Mouse (Mus musculus) right cerebral cortex, postnatal 10 days (tissue): ENCODE measurements at regions not wholly inside any gene's neighbourhood (a gene's known extent, or its start where the extent isn't known, plus 50 kb on each side); places are given as distances from the start of the nearest gene placed in this dataset.

ENCODE experiments used
- DNase-seq, 2 experiments: peaks; one replicate each; pipeline ENCODE4 v3.0.0; 2021; ENCODE audit warnings: low spot score in 2 of 2

DNA sequence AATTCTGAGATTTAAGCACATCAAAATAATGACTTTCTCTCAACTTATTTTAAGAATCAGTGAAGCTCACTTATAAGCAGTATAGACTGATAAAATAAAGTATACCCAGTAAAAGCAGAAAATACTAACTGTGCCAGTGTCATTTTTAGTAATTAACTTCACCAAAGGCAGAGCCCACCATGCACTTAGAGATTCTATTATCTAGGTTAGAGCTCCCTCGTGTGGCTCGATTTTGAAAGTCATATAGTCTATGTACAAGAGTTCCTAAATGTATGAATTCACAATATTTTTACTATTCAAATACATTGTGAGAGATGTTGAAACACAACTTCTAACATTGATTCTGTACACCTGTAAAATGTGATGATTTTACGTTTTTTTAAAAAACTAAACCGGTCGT, 589.3 kb downstream of the Kcnj3 start:
- DNase-seq: peak; percentile 37 to 58

DNA sequence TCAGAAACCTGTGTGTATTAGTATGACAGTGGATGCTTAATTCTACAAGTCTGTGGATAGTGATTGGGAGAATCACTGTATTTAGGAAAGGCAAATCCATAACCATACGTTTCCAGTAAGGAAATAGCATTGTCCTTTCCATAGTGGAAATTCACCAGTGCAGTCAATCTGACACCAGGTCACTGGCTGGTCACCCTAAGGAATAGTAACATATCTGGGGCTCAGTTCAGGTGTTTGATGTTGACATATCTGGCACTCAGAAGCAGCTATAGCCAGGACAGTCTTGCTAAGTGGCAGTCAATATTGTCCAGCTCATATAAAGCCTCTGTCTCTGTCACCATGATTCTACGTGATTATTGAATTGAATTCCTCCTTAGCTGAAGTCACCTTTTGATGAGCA, 593.2 kb downstream of the Kcnj3 start:
- DNase-seq: no peak
